Mouse (Mus musculus): ENCODE data around the gene Fam151a. TPM values are rescaled to one million over a fixed set of nuclear protein-coding genes. Genes with fewer than 3 reads are reported as not detected.
A peak's percentile ranks its signal among the peaks of the same experiment; 100 is the strongest.

Gene Fam151a
- polyA plus RNA-seq, 1 experiment from 2014 or later: 8.8 TPM

DNA sequence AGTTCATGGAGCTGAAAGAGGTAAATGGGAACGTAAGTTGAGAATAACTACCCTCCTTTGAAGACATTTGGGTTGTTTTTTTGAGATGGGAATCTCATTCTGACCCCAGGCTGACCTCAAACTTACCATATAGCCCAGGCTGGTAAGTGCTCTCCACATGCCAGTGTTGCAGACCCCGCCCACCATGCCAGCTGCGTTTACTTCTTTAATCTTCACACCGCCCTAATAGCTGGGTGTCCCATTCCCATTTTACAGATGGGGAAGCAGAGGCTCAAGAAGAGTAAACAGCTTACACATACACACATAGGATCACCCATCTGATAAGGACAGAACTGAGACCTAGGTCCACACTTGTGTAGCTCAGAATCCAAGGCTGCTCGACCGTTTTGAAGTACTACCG is 51.1 kb downstream of the Fam151a start:
- H3K9ac ChIP-seq (ENCODE audit: low read depth, low read length): no peak overlapping the region
- peaks cover 21% of the 10 kb centered on the region for H3K4me1 ChIP-seq (replicated peaks; ENCODE audit: insufficient read depth, low read length)
- H3K9me3 ChIP-seq (replicated peaks; ENCODE audit: low read length): no peaks in the 10 kb centered on the region
- no peaks in the 10 kb centered on the region for H3K27me3 ChIP-seq (ENCODE audit: insufficient read depth, low read length)
- no peak for TF ChIP-seq CTCF (IDR thresholded peaks at IDR 0.05; ENCODE audit: low read depth)
- ATAC-seq (replicated peaks; ENCODE audit: low FRiP score, low read depth) (no peak), DNase-seq (ENCODE audit: low spot score) (no peak)
- H3K27ac ChIP-seq: no peak overlapping the region
- H3K4me2 ChIP-seq (ENCODE audit: low read length): no peak overlapping the region
- no peaks in the 10 kb centered on the region for H3K36me3 ChIP-seq (ENCODE audit: insufficient read depth, low read length)
- 93% methylated on average over 7 of the region's 7 CpGs for WGBS
- no peak overlapping the region for H3K4me3 ChIP-seq (replicated peaks; ENCODE audit: low read depth, low read length)

DNA sequence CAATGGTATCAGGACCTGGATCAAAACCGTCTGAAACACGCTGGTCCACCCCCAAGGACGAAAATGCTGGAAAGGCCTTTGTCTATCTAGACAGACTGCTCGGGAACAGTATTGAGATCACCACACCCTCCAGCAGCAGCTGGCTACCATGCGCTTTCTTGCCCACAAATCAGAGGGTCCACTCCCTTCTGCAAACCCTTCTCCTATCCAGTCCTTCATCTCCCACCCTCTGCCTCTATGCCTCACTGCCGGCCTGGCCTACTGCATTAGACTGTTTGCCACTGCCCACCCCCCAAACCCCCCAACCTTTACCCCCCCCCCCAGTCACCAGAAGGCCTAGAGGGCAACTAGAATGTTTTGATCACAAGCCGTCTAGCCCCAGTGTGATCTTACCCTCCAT is 51.7 kb downstream of the Fam151a start:
- H3K4me3 ChIP-seq (replicated peaks; ENCODE audit: low read depth, low read length): no peak overlapping the region
- DNase-seq (ENCODE audit: low spot score) (no peak), ATAC-seq (replicated peaks; ENCODE audit: low FRiP score, low read depth) (no peak)
- H3K36me3 ChIP-seq (ENCODE audit: insufficient read depth, low read length): no peaks in the 10 kb centered on the region
- TF ChIP-seq CTCF (IDR thresholded peaks at IDR 0.05; ENCODE audit: low read depth): no peak
- H3K9me3 ChIP-seq (replicated peaks; ENCODE audit: low read length): no peaks in the 10 kb centered on the region
- H3K4me1 ChIP-seq (replicated peaks; ENCODE audit: insufficient read depth, low read length): peaks cover 21% of the 10 kb centered on the region
- 68% methylated on average over 7 of the region's 7 CpGs for WGBS
- H3K4me2 ChIP-seq (ENCODE audit: low read length): no peak overlapping the region
- no peaks in the 10 kb centered on the region for H3K27me3 ChIP-seq (ENCODE audit: insufficient read depth, low read length)
- H3K9ac ChIP-seq (ENCODE audit: low read depth, low read length): no peak overlapping the region; the same call in 1 of the 2 replicates
- peak overlapping the region; percentile 67; the same call in 1 of the 2 replicates for H3K27ac ChIP-seq

DNA sequence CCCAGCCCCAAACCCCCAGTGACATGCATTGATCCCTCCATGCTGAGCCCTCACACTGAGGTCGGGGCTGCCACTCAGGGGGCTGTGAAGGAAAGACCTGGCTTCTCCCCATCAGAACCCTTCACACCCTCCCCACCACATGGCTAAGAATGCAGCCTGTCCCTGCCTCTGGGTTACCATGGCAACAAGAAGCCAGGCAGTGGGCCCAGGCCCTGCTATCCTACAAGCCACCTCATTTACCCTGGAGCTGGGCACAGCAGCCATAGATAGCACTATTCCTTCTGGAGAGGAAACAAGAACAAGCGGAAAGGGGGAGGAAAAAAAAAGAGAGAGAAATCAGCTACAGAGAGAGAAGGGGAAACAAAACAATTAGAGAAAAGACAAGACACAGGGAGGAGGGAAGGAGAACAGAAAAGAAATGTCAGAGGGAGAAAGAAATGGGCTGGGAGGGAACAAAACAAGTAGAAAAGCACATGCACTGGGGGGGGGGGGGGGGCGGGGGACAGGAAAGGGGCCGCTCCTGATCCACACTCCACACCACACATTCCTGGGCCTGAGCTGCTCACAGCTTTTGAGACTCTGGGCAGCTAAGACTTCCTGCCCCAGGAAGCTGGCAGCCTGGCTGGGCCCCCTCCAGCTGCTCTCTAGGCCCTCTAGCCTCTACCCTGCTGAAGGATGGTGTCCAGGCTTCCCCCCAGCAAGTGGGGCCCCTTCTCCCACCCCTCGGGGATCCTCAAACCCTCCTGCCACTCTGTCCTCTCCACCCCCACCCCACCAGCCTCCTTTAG is 52.3 kb downstream of the Fam151a start:
- Histone ChIP-seq H3K9me3 (replicated peaks; ENCODE audit: low read length) (no peaks in the 10 kb centered on the region), H3K9ac (ENCODE audit: low read depth, low read length) (peak overlapping the region; percentile 31), H3K36me3 (ENCODE audit: insufficient read depth, low read length) (no peaks in the 10 kb centered on the region), H3K27ac (peak overlapping the region; percentile 67), H3K4me1 (replicated peaks; ENCODE audit: insufficient read depth, low read length) (peaks cover 21% of the 10 kb centered on the region), H3K27me3 (ENCODE audit: insufficient read depth, low read length) (no peaks in the 10 kb centered on the region), H3K4me3 (replicated peaks; ENCODE audit: low read depth, low read length) (no peak overlapping the region), H3K4me2 (ENCODE audit: low read length) (no peak overlapping the region)
- ATAC-seq (replicated peaks; ENCODE audit: low FRiP score, low read depth) (peak; percentile 47; the same call in 1 of the 2 replicates), DNase-seq (ENCODE audit: low spot score) (peak; percentile 69)
- no peak for TF ChIP-seq CTCF (IDR thresholded peaks at IDR 0.05; ENCODE audit: low read depth)
- WGBS: 15% methylated on average over 3 of the region's 5 CpGs

DNA sequence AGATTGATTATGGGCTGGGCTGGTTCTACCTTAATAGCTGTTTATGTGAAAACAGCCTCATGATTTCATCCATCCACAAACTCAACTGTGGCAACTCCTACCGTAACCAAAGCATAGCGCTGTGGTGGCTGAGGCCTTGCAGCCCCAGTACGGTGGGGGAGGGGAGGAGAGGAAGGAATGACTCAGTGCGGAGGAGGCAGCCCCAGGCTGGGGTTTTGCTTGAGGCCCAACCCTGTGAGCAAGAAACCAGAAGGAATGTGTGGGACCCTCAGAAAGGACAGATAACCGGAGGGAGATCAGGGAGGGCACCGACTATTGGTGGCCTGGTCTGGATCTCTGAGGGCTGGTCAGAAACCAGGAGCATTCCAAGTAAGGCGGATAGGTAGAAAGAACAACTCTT is 54.1 kb downstream of the Fam151a start:
- WGBS: 36% methylated on average over 7 of the region's 7 CpGs
- DNase-seq (ENCODE audit: low spot score) (peak; percentile 76), ATAC-seq (replicated peaks; ENCODE audit: low FRiP score, low read depth) (no peak)
- H3K36me3 ChIP-seq (ENCODE audit: insufficient read depth, low read length): no peaks in the 10 kb centered on the region
- H3K4me2 ChIP-seq (ENCODE audit: low read length): no peak overlapping the region
- no peak for TF ChIP-seq CTCF (IDR thresholded peaks at IDR 0.05; ENCODE audit: low read depth)
- H3K9ac ChIP-seq (ENCODE audit: low read depth, low read length): no peak overlapping the region
- no peak overlapping the region for H3K4me3 ChIP-seq (replicated peaks; ENCODE audit: low read depth, low read length)
- no peaks in the 10 kb centered on the region for H3K9me3 ChIP-seq (replicated peaks; ENCODE audit: low read length)
- H3K27ac ChIP-seq: no peak overlapping the region
- H3K27me3 ChIP-seq (ENCODE audit: insufficient read depth, low read length): no peaks in the 10 kb centered on the region
- H3K4me1 ChIP-seq (replicated peaks; ENCODE audit: insufficient read depth, low read length): peaks cover 21% of the 10 kb centered on the region

DNA sequence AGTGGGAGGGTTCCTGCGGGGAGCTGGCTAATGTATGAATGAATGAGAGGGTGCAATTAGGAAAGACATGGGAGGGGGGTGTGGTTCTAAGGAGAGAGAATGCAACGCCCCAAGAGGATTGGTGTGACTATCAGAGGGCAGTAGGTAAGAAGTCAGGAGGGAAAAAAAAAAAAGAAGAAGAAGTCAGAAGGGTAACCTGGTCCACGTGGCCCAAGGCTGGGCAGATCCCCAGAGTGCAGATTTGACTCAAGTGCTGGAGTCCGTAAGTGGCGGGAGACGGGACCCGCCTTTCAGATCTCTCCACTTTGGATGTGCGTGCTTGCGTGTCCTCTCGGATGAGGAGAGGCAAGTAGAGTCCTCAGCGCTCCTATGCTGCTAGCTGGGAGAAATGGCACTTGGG is 54.9 kb downstream of the Fam151a start:
- no peak overlapping the region for H3K9ac ChIP-seq (ENCODE audit: low read depth, low read length)
- ATAC-seq (replicated peaks; ENCODE audit: low FRiP score, low read depth): no peak
- no peak overlapping the region for H3K27ac ChIP-seq
- H3K36me3 ChIP-seq (ENCODE audit: insufficient read depth, low read length): no peaks in the 10 kb centered on the region
- H3K4me3 ChIP-seq (replicated peaks; ENCODE audit: low read depth, low read length): no peak overlapping the region
- 75% methylated on average over 11 of the region's 11 CpGs for WGBS
- no peaks in the 10 kb centered on the region for H3K27me3 ChIP-seq (ENCODE audit: insufficient read depth, low read length)
- peaks cover 21% of the 10 kb centered on the region for H3K4me1 ChIP-seq (replicated peaks; ENCODE audit: insufficient read depth, low read length)
- no peak for TF ChIP-seq CTCF (IDR thresholded peaks at IDR 0.05; ENCODE audit: low read depth)
- no peaks in the 10 kb centered on the region for H3K9me3 ChIP-seq (replicated peaks; ENCODE audit: low read length)
- DNase-seq (ENCODE audit: low spot score): no peak
- no peak overlapping the region for H3K4me2 ChIP-seq (ENCODE audit: low read length)

DNA sequence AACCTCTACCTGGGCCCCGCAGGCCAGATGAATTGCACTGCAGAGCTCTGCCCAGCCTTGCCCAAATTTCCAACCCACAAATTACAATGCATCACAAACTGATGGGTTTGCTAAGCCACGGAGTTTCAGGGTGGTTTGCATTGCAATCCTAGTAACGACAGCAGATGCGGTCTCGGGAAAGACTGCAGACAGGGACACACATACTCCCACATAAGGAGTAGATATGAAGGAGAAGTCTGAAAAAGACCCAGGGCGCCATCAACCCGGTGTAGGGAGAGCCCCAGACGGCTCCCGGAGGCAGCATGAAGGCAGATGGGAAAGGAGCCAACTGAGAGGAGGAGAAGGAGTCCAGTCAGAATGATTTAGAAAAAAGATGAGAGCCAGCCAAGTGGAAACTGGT is 56.0 kb downstream of the Fam151a start:
- peaks cover 21% of the 10 kb centered on the region for H3K4me1 ChIP-seq (replicated peaks; ENCODE audit: insufficient read depth, low read length)
- no peaks in the 10 kb centered on the region for H3K36me3 ChIP-seq (ENCODE audit: insufficient read depth, low read length)
- H3K4me2 ChIP-seq (ENCODE audit: low read length): no peak overlapping the region
- H3K9ac ChIP-seq (ENCODE audit: low read depth, low read length): no peak overlapping the region
- 21% methylated on average over 9 of the region's 9 CpGs for WGBS
- H3K9me3 ChIP-seq (replicated peaks; ENCODE audit: low read length): no peaks in the 10 kb centered on the region
- H3K27ac ChIP-seq: 0 out of 2 replicates have a peak overlapping the region, but pooled peaks have one; percentile 25
- TF ChIP-seq CTCF (IDR thresholded peaks at IDR 0.05; ENCODE audit: low read depth): no peak
- H3K4me3 ChIP-seq (replicated peaks; ENCODE audit: low read depth, low read length): no peak overlapping the region
- ATAC-seq (replicated peaks; ENCODE audit: low FRiP score, low read depth) (no peak), DNase-seq (ENCODE audit: low spot score) (peak; percentile 24)
- H3K27me3 ChIP-seq (ENCODE audit: insufficient read depth, low read length): no peaks in the 10 kb centered on the region

Measured in kidney, postnatal 0 days (tissue).